Mouse (Mus musculus): ENCODE results near the gene Bach2.
A peak's percentile ranks its signal among the peaks of the same experiment; 100 is the strongest.

Gene Bach2

GRCm38 (mm10) chr4:32238366-32238854, at the start of gene Bach2:
Gene Bach2 (plus strand): TSS chr4:32238804.
- peak; percentile 80 for DNase-seq (ENCODE audit: low read depth, low spot score)

GRCm38 (mm10) chr4:32189416-32190036, 49.1 kb upstream of the Bach2 start:
- DNase-seq (ENCODE audit: low read depth, low spot score): no peak

- DNase-seq (ENCODE audit: low read depth, low spot score): no peak
Measured at GRCm38 (mm10) chr4:32190506-32190905, 48.1 kb upstream of the Bach2 start.

- no peak for DNase-seq (ENCODE audit: low read depth, low spot score)
Measured at GRCm38 (mm10) chr4:32195945-32196921, 42.4 kb upstream of the Bach2 start.

GRCm38 (mm10) chr4:32198031-32198430, 40.6 kb upstream of the Bach2 start:
- no peak for DNase-seq (ENCODE audit: low read depth, low spot score)

- no peak for DNase-seq (ENCODE audit: low read depth, low spot score)
Measured at GRCm38 (mm10) chr4:32198589-32198988, 40.0 kb upstream of the Bach2 start.

GRCm38 (mm10) chr4:32199156-32199555, 39.4 kb upstream of the Bach2 start:
- DNase-seq (ENCODE audit: low read depth, low spot score): no peak

- DNase-seq (ENCODE audit: low read depth, low spot score): no peak
Measured at GRCm38 (mm10) chr4:32201114-32201513, 37.5 kb upstream of the Bach2 start.

- DNase-seq (ENCODE audit: low read depth, low spot score): no peak
Measured at GRCm38 (mm10) chr4:32202362-32202761, 36.2 kb upstream of the Bach2 start.

GRCm38 (mm10) chr4:32204819-32205218, 33.8 kb upstream of the Bach2 start:
- DNase-seq (ENCODE audit: low read depth, low spot score): no peak

- no peak for DNase-seq (ENCODE audit: low read depth, low spot score)
Measured at GRCm38 (mm10) chr4:32205825-32206224, 32.8 kb upstream of the Bach2 start.

- DNase-seq (ENCODE audit: low read depth, low spot score): no peak
Measured at GRCm38 (mm10) chr4:32209995-32210394, 28.6 kb upstream of the Bach2 start.

- DNase-seq (ENCODE audit: low read depth, low spot score): no peak
Measured at GRCm38 (mm10) chr4:32210424-32211184, 28.0 kb upstream of the Bach2 start.

- DNase-seq (ENCODE audit: low read depth, low spot score): no peak
Measured at GRCm38 (mm10) chr4:32212593-32212992, 26.0 kb upstream of the Bach2 start.

- no peak for DNase-seq (ENCODE audit: low read depth, low spot score)
Measured at GRCm38 (mm10) chr4:32216466-32216865, 22.1 kb upstream of the Bach2 start.

- DNase-seq (ENCODE audit: low read depth, low spot score): no peak
Measured at GRCm38 (mm10) chr4:32217016-32217415, 21.6 kb upstream of the Bach2 start.

GRCm38 (mm10) chr4:32217593-32217992, 21.0 kb upstream of the Bach2 start:
- no peak for DNase-seq (ENCODE audit: low read depth, low spot score)

- no peak for DNase-seq (ENCODE audit: low read depth, low spot score)
Measured at GRCm38 (mm10) chr4:32218371-32218770, 20.2 kb upstream of the Bach2 start.

- no peak for DNase-seq (ENCODE audit: low read depth, low spot score)
Measured at GRCm38 (mm10) chr4:32219428-32220128, 19.0 kb upstream of the Bach2 start.

GRCm38 (mm10) chr4:32220129-32220491, 18.5 kb upstream of the Bach2 start:
- no peak for DNase-seq (ENCODE audit: low read depth, low spot score)

GRCm38 (mm10) chr4:32220961-32221360, 17.6 kb upstream of the Bach2 start:
- no peak for DNase-seq (ENCODE audit: low read depth, low spot score)

Measured in retina, postnatal 7 days (tissue).